Mouse (Mus musculus) left cerebral cortex, postnatal 10 days (tissue): Measurements from ENCODE around the gene Cdh3. TPM values are rescaled to one million over a fixed set of nuclear protein-coding genes. Genes with fewer than 3 reads are reported as not detected.
"Not testable (repeated sequence)": the region's sequence is repeated elsewhere in the genome, so short reads cannot be mapped to it uniquely, and the experiment has no call there.

ENCODE experiments used
- DNase-seq, 2 experiments: peaks; one replicate each; pipeline ENCODE4 v3.0.0; 2021 to 2022; ENCODE audit warnings: low spot score in 2 of 2, mixed read lengths in 1 of 2; ENCODE audit errors: extremely low spot score in 1 of 2
- intact Hi-C: fragments of 180-260 bp; cut with DNase I; formaldehyde crosslinking; loops from one replicate; pipeline ENCODE4 v1.15.1; 2025
- total RNA-seq, 2 experiments: library from RNA; stranded (reverse); gene quantifications; 2 replicates each; pipeline ENCODE4 v1.2.3; 2021

The Cdh3 gene
- total RNA-seq, 2 experiments from 2014 or later, result 0.34 to 0.47 TPM

- intact Hi-C loops, result loop anchor here (5.0 kb wide), 1 partner anchor 87 kb away; no protein-coding TSS in a partner anchor
- DNase-seq, result no peak
Measured at GRCm38 (mm10) chr8:106559844-106560243, 49.2 kb downstream of the Cdh3 start.

GRCm38 (mm10) chr8:106561097-106561865 lies 50.6 kb downstream of the Cdh3 start:
- DNase-seq, result peak in 1 of 2 experiments; percentile 75
- intact Hi-C loops, result loop anchor here (5.0 kb wide), 1 partner anchor 86 kb away; no protein-coding TSS in a partner anchor

GRCm38 (mm10) chr8:106563691-106564182 lies 53.0 kb downstream of the Cdh3 start:
- no peak for DNase-seq
- intact Hi-C loops, result loop anchor here (5.0 kb wide), 1 partner anchor 84 kb away; no protein-coding TSS in a partner anchor

GRCm38 (mm10) chr8:106569006-106569405 lies 58.3 kb downstream of the Cdh3 start:
- DNase-seq, result no peak
- intact Hi-C loops, result no loop called here

- DNase-seq, result no peak
- intact Hi-C loops, result no loop called here
Measured at GRCm38 (mm10) chr8:106570386-106570785, 59.7 kb downstream of the Cdh3 start.

GRCm38 (mm10) chr8:106571551-106572172 lies 61.0 kb downstream of the Cdh3 start:
- intact Hi-C loops, result no loop called here
- DNase-seq, result no peak

- intact Hi-C loops, DNase-seq: not testable (repeated sequence)
Measured at GRCm38 (mm10) chr8:106572175-106572574, 61.5 kb downstream of the Cdh3 start.

- intact Hi-C loops, DNase-seq: not testable (repeated sequence)
Measured at GRCm38 (mm10) chr8:106573168-106573567, 62.5 kb downstream of the Cdh3 start, which contains the start of gene Gm10073. TSS of gene Gm10073 (minus strand) at chr8:106573461.

GRCm38 (mm10) chr8:106574283-106574682 lies 63.6 kb downstream of the Cdh3 start:
- intact Hi-C loops, result no loop called here
- no peak for DNase-seq

- intact Hi-C loops, result no loop called here
Measured at GRCm38 (mm10) chr8:106576849-106577555, 66.3 kb downstream of the Cdh3 start.

GRCm38 (mm10) chr8:106579510-106579909 lies 68.8 kb downstream of the Cdh3 start:
- no peak for DNase-seq
- intact Hi-C loops, result no loop called here

More at GRCm38 (mm10) chr8:106576849-106577555, 66.3 kb downstream of the Cdh3 start:
- no peak for DNase-seq

GRCm38 (mm10) chr8:106581344-106582088 lies 70.8 kb downstream of the Cdh3 start:
- intact Hi-C loops, result no loop called here
- no peak for DNase-seq

GRCm38 (mm10) chr8:106584942-106585670 lies 74.4 kb downstream of the Cdh3 start:
- DNase-seq, result no peak
- intact Hi-C loops, result no loop called here

- intact Hi-C loops, result no loop called here
Measured at GRCm38 (mm10) chr8:106585671-106586037, 75.0 kb downstream of the Cdh3 start.

GRCm38 (mm10) chr8:106586896-106587295 lies 76.2 kb downstream of the Cdh3 start:
- intact Hi-C loops, result no loop called here
- no peak for DNase-seq

More at GRCm38 (mm10) chr8:106585671-106586037, 75.0 kb downstream of the Cdh3 start:
- DNase-seq, result no peak

GRCm38 (mm10) chr8:106588443-106589431 lies 78.0 kb downstream of the Cdh3 start:
- intact Hi-C loops, result no loop called here
- no peak for DNase-seq

- intact Hi-C loops, result no loop called here
- no peak for DNase-seq
Measured at GRCm38 (mm10) chr8:106592458-106592857, 81.8 kb downstream of the Cdh3 start.
